Mouse (Mus musculus) brown adipose tissue, adult 24 weeks (tissue): ENCODE data around the gene Camta1. TPM values are rescaled to one million over a fixed set of nuclear protein-coding genes. Genes with fewer than 3 reads are reported as not detected.

ENCODE experiments used
- H3K27ac ChIP-seq: fragments of 200-500 bp; replicated peaks from 2 replicates; pipeline ENCODE4 v1.5.1; 2012; ENCODE audit warnings: low read depth, mild to moderate bottlenecking, low read length
- H3K4me1 ChIP-seq: fragments of 200-500 bp; 2 replicates; pipeline ENCODE4 v1.6.1; 2012; ENCODE audit warnings: low read length, mixed read lengths; ENCODE audit not compliant: control insufficient read depth, insufficient read depth, insufficient read length
- H3K4me3 ChIP-seq: fragments of 200-500 bp; 2 replicates; pipeline ENCODE4 v1.5.1; 2012; ENCODE audit warnings: low read depth, mild to moderate bottlenecking, low read length, moderate library complexity; ENCODE audit not compliant: insufficient read depth
- polyA plus RNA-seq: library from polyadenylated mRNA; stranded (reverse); fragments of >200 nt; gene quantifications from 2 replicates; pipeline ENCODE4 v1.2.4, GENCODE M21; 2012; ENCODE audit not compliant: missing spikeins, insufficient read depth, insufficient read length

Gene Camta1
- polyA plus RNA-seq, 1 experiment = 56.8 TPM

- Histone ChIP-seq H3K27ac (no peak overlapping the region), H3K4me3 (no peak overlapping the region), H3K4me1 (no peaks in the 10 kb centered on the region)
Measured at GRCm38 (mm10) chr4:151330983-151331382, 530.7 kb downstream of the Camta1 start.

GRCm38 (mm10) chr4:151328071-151328470 is 533.6 kb downstream of the Camta1 start:
- no peak overlapping the region for H3K4me3 ChIP-seq

GRCm38 (mm10) chr4:151326971-151327686 is 534.5 kb downstream of the Camta1 start:
- H3K4me3 ChIP-seq = no peak overlapping the region
- H3K27ac ChIP-seq = no peak overlapping the region
- H3K4me1 ChIP-seq = no peaks in the 10 kb centered on the region

More at GRCm38 (mm10) chr4:151328071-151328470, 533.6 kb downstream of the Camta1 start:
- Histone ChIP-seq H3K27ac (no peak overlapping the region), H3K4me1 (no peaks in the 10 kb centered on the region)

- Histone ChIP-seq H3K4me1 (no peaks in the 10 kb centered on the region), H3K27ac (no peak overlapping the region), H3K4me3 (no peak overlapping the region)
Measured at GRCm38 (mm10) chr4:151316428-151316827, 545.2 kb downstream of the Camta1 start.

- H3K4me1 ChIP-seq = no peaks in the 10 kb centered on the region
- H3K27ac ChIP-seq = no peak overlapping the region
Measured at GRCm38 (mm10) chr4:151315726-151316125, 546.0 kb downstream of the Camta1 start.

GRCm38 (mm10) chr4:151310773-151311172 is 550.9 kb downstream of the Camta1 start:
- Histone ChIP-seq H3K27ac (no peak overlapping the region), H3K4me1 (no peaks in the 10 kb centered on the region), H3K4me3 (no peak overlapping the region)

More at GRCm38 (mm10) chr4:151315726-151316125, 546.0 kb downstream of the Camta1 start:
- no peak overlapping the region for H3K4me3 ChIP-seq

GRCm38 (mm10) chr4:151310056-151310685 is 551.5 kb downstream of the Camta1 start:
- Histone ChIP-seq H3K4me3 (no peak overlapping the region), H3K4me1 (no peaks in the 10 kb centered on the region), H3K27ac (no peak overlapping the region)

GRCm38 (mm10) chr4:151306890-151307289 is 554.8 kb downstream of the Camta1 start:
- Histone ChIP-seq H3K27ac (no peak overlapping the region), H3K4me1 (no peaks in the 10 kb centered on the region), H3K4me3 (no peak overlapping the region)

GRCm38 (mm10) chr4:151306311-151306765 is 555.3 kb downstream of the Camta1 start:
- no peak overlapping the region for H3K27ac ChIP-seq
- no peaks in the 10 kb centered on the region for H3K4me1 ChIP-seq

GRCm38 (mm10) chr4:151305761-151306160 is 555.9 kb downstream of the Camta1 start:
- Histone ChIP-seq H3K4me3 (no peak overlapping the region), H3K4me1 (no peaks in the 10 kb centered on the region), H3K27ac (no peak overlapping the region)

More at GRCm38 (mm10) chr4:151306311-151306765, 555.3 kb downstream of the Camta1 start:
- no peak overlapping the region for H3K4me3 ChIP-seq

GRCm38 (mm10) chr4:151303931-151304330 is 557.7 kb downstream of the Camta1 start:
- no peaks in the 10 kb centered on the region for H3K4me1 ChIP-seq
- H3K4me3 ChIP-seq = no peak overlapping the region
- no peak overlapping the region for H3K27ac ChIP-seq

- Histone ChIP-seq H3K27ac (no peak overlapping the region), H3K4me1 (no peaks in the 10 kb centered on the region), H3K4me3 (no peak overlapping the region)
Measured at GRCm38 (mm10) chr4:151303436-151303835, 558.2 kb downstream of the Camta1 start.

- no peaks in the 10 kb centered on the region for H3K4me1 ChIP-seq
- no peak overlapping the region for H3K27ac ChIP-seq
- no peak overlapping the region for H3K4me3 ChIP-seq
Measured at GRCm38 (mm10) chr4:151302195-151303126, 559.2 kb downstream of the Camta1 start.

- Histone ChIP-seq H3K4me1 (no peaks in the 10 kb centered on the region), H3K4me3 (no peak overlapping the region), H3K27ac (no peak overlapping the region)
Measured at GRCm38 (mm10) chr4:151301337-151301736, 560.3 kb downstream of the Camta1 start.

GRCm38 (mm10) chr4:151300706-151301105 is 561.0 kb downstream of the Camta1 start:
- H3K4me3 ChIP-seq = no peak overlapping the region
- no peak overlapping the region for H3K27ac ChIP-seq
- no peaks in the 10 kb centered on the region for H3K4me1 ChIP-seq
